Mouse (Mus musculus) heart, postnatal 0 days (tissue): Measurements from ENCODE around the gene Pla2g4f. TPM values are rescaled to one million over a fixed set of nuclear protein-coding genes. Genes with fewer than 3 reads are reported as not detected.

Experiments
- ATAC-seq: fragments of 200-750 bp; cut with Nextera tagmentation; 2 replicates; pipeline ENCODE4 v1.8.0; 2017; ENCODE audit warnings: low read depth, moderate number of reproducible peaks, moderate library complexity; ENCODE audit not compliant: insufficient read depth
- DNase-seq: peaks from one replicate; pipeline ENCODE4 v3.0.0-alpha.2; 2016; ENCODE audit warnings: low spot score
- H3K27ac ChIP-seq: fragments of 300-500 bp; sonication (generic); 2 replicates; pipeline ENCODE4 v1.5.1; 2014; ENCODE audit warnings: low read depth, mild to moderate bottlenecking
- H3K27me3 ChIP-seq: fragments of 300-500 bp; sonication (generic); 2 replicates; pipeline ENCODE4 v1.6.1; 2014; ENCODE audit warnings: low read length, mixed read lengths; ENCODE audit not compliant: control insufficient read depth, insufficient read depth
- H3K36me3 ChIP-seq: fragments of 300-500 bp; sonication (generic); replicated peaks from 2 replicates; pipeline ENCODE4 v1.6.1; 2014; ENCODE audit warnings: low read length, mixed read lengths; ENCODE audit not compliant: control insufficient read depth, insufficient read depth
- H3K4me1 ChIP-seq: fragments of 300-500 bp; sonication (generic); 2 replicates; pipeline ENCODE4 v1.6.1; 2014; ENCODE audit warnings: antibody characterized with exemption; ENCODE audit not compliant: control insufficient read depth, insufficient read depth
- H3K4me2 ChIP-seq: fragments of 300-500 bp; sonication (generic); 2 replicates; pipeline ENCODE4 v1.6.1; 2014; ENCODE audit warnings: low read depth, mild to moderate bottlenecking, low read length, moderate library complexity
- H3K4me3 ChIP-seq: fragments of 300-500 bp; sonication (generic); 2 replicates; pipeline ENCODE4 v1.5.1; 2014; ENCODE audit warnings: low read depth, low read length
- H3K9ac ChIP-seq: fragments of 300-500 bp; sonication (generic); replicated peaks from 2 replicates; pipeline ENCODE4 v1.6.1; 2014; ENCODE audit warnings: low read depth, low read length, mixed read lengths
- H3K9me3 ChIP-seq: fragments of 300-500 bp; sonication (generic); replicated peaks from 2 replicates; pipeline ENCODE4 v1.6.1; 2016; ENCODE audit warnings: low read length; ENCODE audit not compliant: control insufficient read depth
- CTCF ChIP-seq: IDR thresholded peaks from 2 replicates; pipeline ENCODE4 v1.5.1; 2016; ENCODE audit warnings: antibody characterized with exemption, control low read depth, low read depth
- EP300 ChIP-seq: IDR thresholded peaks from 2 replicates; pipeline ENCODE4 v1.6.1; 2016; ENCODE audit warnings: antibody characterized with exemption, low read depth
- whole genome bisulfite sequencing: fragments of 180-500 bp; shearing (Covaris S2); extraction: QIAGEN DNeasy Blood & Tissue Kit; methylation state at CpG from one replicate; pipeline ENCODE4 v1.1.7; 2014; 5-methylcytosine and 5-hydroxymethylcytosine counted together
- polyA plus RNA-seq: library from polyadenylated mRNA; unstranded; fragments of >200 nt; fragmentation: Nextera tagmentation; extraction: Ambion mirVana; gene quantifications from 2 replicates; pipeline ENCODE4 v1.2.1, GENCODE M21; 2015
- total RNA-seq: library from RNA; depleted of rRNA; stranded (reverse); fragments of >200 nt; gene quantifications from 2 replicates; pipeline ENCODE4 v1.2.3, GENCODE M21; 2014; ENCODE audit warnings: low replicate concordance

Gene Pla2g4f
- total and polyA plus RNA-seq, 2 experiments from 2014 or later = 0.04 TPM; not detected in 1

GRCm38 (mm10) chr2:120304113-120304512 lies 9.9 kb downstream of the Pla2g4f start:
- no peak for TF ChIP-seq CTCF
- TF ChIP-seq EP300 = no peak
- ATAC-seq = no peak

GRCm38 (mm10) chr2:120301076-120301475 lies 12.9 kb downstream of the Pla2g4f start:
- no peak for TF ChIP-seq EP300
- TF ChIP-seq CTCF = no peak
- WGBS = 92% methylated on average over 6 of the region's 6 CpGs
- Histone ChIP-seq H3K9ac (no peak overlapping the region), H3K27me3 (no peaks in the 10 kb centered on the region), H3K27ac (no peak overlapping the region), H3K4me2 (no peak overlapping the region), H3K36me3 (no peaks in the 10 kb centered on the region), H3K4me3 (no peak overlapping the region), H3K4me1 (no peaks in the 10 kb centered on the region), H3K9me3 (no peaks in the 10 kb centered on the region)
- DNase-seq = no peak
- ATAC-seq = no peak

More at GRCm38 (mm10) chr2:120304113-120304512, 9.9 kb downstream of the Pla2g4f start:
- Histone ChIP-seq H3K36me3 (no peaks in the 10 kb centered on the region), H3K4me1 (no peaks in the 10 kb centered on the region), H3K27me3 (no peaks in the 10 kb centered on the region), H3K9me3 (no peaks in the 10 kb centered on the region), H3K27ac (no peak overlapping the region), H3K4me2 (no peak overlapping the region), H3K4me3 (no peak overlapping the region), H3K9ac (no peak overlapping the region)
- 4% methylated on average over 3 of the region's 3 CpGs for WGBS
- no peak for DNase-seq

- Histone ChIP-seq H3K9me3 (no peaks in the 10 kb centered on the region), H3K27me3 (no peaks in the 10 kb centered on the region), H3K9ac (no peak overlapping the region), H3K4me3 (no peak overlapping the region), H3K4me2 (no peak overlapping the region), H3K27ac (no peak overlapping the region), H3K4me1 (no peaks in the 10 kb centered on the region), H3K36me3 (no peaks in the 10 kb centered on the region)
- TF ChIP-seq CTCF (no peak), EP300 (no peak)
- DNase-seq (no peak), ATAC-seq (no peak)
- WGBS = 69% methylated on average over 4 of the region's 4 CpGs
These were observed 14.1 kb downstream of the Pla2g4f start for GRCm38 (mm10) chr2:120299866-120300265.

GRCm38 (mm10) chr2:120296160-120296559 lies 17.8 kb downstream of the Pla2g4f start:
- H3K27me3 ChIP-seq = no peaks in the 10 kb centered on the region
- H3K4me2 ChIP-seq = no peak overlapping the region
- no peaks in the 10 kb centered on the region for H3K9me3 ChIP-seq
- no peak overlapping the region for H3K27ac ChIP-seq
- ATAC-seq (no peak), DNase-seq (no peak)
- no peaks in the 10 kb centered on the region for H3K4me1 ChIP-seq
- WGBS = 20% methylated on average over 2 of the region's 2 CpGs
- no peak overlapping the region for H3K4me3 ChIP-seq
- TF ChIP-seq EP300 (no peak), CTCF (no peak)
- H3K9ac ChIP-seq = no peak overlapping the region
- H3K36me3 ChIP-seq = no peaks in the 10 kb centered on the region

- TF ChIP-seq CTCF (no peak), EP300 (no peak)
- WGBS = 76% methylated on average over 8 of the region's 9 CpGs
These were observed 22.4 kb downstream of the Pla2g4f start for GRCm38 (mm10) chr2:120291471-120292078.

GRCm38 (mm10) chr2:120288995-120289394 lies 25.0 kb downstream of the Pla2g4f start, which contains the start of gene Pla2g4d:
Gene Pla2g4d (minus strand): TSS chr2:120289197.
- Histone ChIP-seq H3K27me3 (no peaks in the 10 kb centered on the region), H3K36me3 (no peaks in the 10 kb centered on the region), H3K27ac (no peak within 1 kb of the TSS), H3K9ac (no peak within 1 kb of the TSS), H3K4me2 (no peak within 1 kb of the TSS), H3K4me3 (no peak within 1 kb of the TSS), H3K4me1 (no peaks in the 10 kb centered on the region), H3K9me3 (no peaks in the 10 kb centered on the region)
- no peak for DNase-seq
- ATAC-seq = no peak
- no peak for TF ChIP-seq EP300
- TF ChIP-seq CTCF = no peak
- 50% methylated on average over 5 of the region's 5 CpGs for WGBS

More at GRCm38 (mm10) chr2:120291471-120292078, 22.4 kb downstream of the Pla2g4f start:
- Histone ChIP-seq H3K4me3 (no peak overlapping the region), H3K27me3 (no peaks in the 10 kb centered on the region), H3K4me2 (no peak overlapping the region), H3K36me3 (no peaks in the 10 kb centered on the region), H3K9ac (no peak overlapping the region), H3K4me1 (no peaks in the 10 kb centered on the region), H3K9me3 (no peaks in the 10 kb centered on the region), H3K27ac (no peak overlapping the region)
- no peak for ATAC-seq
- no peak for DNase-seq
